Mouse (Mus musculus): Measurements from ENCODE around the gene Map3k12. TPM values are rescaled to one million over a fixed set of nuclear protein-coding genes. Genes with fewer than 3 reads are reported as not detected.

Gene Map3k12
- total RNA-seq (2023) = 5.8 TPM

DNA sequence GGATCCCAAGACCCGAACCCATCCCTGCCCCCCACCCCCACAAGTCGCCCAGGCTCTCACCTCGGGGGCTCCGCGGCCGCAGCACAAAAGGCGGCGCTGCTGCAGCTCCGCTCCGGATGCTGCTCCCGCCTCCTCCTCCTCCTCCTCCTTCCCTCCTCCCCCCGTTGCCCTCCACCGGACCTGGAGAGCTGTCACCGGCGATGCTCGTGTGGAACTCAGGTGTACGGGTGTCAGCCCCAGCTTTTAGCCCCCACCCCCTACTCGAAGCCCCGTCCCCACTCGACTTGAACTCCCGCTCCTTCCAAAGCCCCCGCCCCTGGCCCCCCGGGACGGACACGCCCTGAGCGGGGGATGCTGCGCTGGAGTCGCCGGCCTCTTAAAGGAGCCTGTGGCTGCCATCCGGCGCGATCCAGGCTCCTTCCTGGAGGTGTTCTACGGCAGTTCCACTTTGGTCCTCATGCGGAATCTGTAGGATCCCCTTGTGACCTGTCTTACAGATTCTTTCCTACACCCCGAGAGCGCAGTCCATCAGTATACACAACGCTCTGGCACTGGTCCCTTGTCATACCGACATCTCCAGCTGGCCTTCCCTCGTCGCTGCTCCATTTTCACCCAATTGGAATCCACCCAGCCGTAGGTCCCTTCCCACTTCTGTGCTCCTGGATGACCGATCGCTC is at the start of gene Map3k12:
TSS of gene Map3k12 (minus strand) at position 337 of the 677 bp plus-strand sequence.

DNA sequence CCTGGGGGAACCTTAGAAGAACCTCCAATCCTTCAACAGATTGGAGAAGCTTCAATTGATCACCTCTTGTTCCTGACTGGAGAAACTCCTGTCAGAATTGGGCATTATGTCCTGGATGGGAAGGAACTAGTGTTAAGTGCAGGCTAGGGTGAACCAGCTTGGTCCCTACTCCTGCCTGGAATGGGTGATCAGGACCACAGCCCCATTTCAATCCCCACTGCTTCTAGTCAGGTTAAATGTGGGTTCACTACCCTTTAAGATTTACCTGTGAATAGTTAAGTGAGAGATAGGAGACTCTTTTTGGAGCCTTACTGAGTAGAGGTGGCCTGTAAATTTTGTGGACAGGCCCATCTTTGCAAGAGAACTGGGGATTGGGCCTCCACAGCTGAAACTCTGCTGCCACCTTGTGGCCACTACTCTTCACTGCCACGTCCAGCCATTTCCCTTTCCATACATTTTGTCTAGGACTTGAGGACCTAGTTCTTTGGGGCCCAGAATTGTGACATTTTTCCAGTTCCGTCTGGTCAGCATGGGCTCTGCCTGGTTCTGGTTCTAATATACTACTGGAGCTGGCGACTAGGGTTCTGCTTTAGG is 8.1 kb upstream of the Map3k12 start, which contains the start of gene Npff:
TSS of gene Npff (minus strand) at position 51 of the 594 bp plus-strand sequence.

DNA sequence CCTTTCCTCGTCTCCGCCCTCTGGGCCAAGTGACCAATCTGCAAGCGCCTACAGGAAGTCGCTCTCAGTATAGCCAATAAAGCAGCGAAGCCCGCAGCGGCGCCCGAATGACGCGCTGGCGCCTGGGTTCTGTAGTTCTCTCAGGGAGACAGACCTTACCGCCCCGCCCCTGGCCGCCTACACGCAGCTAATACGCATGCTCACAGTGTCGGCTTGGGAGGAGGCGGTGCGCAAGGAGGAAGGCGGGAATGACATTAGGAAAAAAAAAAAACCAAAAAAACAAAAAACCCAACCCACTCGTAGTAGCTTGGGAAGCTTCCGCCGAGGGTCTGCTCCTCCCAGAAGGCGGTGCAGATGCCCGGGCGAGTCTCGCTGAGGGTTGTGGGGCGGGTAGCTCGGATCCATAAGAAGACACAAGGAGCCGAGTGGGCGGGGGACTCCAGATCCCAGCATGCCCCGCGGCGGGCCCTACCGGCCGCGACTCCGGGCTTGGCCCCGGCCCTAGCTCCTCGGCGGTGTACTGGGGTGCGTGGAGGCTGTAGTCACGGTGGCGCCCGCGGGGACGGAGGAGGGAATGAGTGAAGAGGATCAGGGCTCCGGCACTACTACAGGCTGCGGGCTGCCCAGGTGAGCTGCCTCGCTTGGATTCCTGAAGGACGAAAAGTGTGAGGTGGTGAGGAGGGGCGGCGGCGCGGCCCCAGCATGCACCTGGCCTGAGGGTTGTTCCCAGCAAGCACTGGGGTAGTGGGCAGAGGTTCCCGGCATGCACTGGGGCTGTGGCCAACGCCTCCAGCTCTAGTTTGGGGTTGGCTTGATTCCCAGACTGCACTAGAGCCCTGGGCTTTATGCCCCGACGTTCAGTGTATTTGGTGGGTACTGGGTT is 1.4 kb upstream of the Map3k12 start, which contains the start of gene Tarbp2:
TSS of gene Tarbp2 (plus strand) at position 217 of the 883 bp plus-strand sequence.

DNA sequence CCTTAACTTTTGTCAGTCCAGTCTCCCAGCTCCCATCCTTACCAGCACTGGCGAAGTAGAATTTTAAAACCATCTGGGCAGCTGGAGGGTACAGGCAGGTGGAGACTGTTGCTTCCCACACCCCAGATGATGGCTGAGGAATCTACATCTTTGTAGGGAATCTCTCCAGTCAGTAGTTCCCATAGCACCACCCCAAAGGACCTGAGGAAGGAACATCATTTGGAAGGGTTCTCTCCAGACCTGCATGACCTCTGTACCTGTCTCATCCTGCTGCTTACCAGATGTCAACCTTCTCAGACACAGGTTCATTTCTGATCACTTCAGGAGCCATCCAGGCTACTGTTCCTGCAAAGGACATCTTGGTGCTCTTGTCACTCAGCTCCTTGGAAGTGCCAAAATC is 13.4 kb downstream of the Map3k12 start, which contains the start of gene Gm10337:
TSS of gene Gm10337 (plus strand) at position 276 of the 400 bp plus-strand sequence.

DNA sequence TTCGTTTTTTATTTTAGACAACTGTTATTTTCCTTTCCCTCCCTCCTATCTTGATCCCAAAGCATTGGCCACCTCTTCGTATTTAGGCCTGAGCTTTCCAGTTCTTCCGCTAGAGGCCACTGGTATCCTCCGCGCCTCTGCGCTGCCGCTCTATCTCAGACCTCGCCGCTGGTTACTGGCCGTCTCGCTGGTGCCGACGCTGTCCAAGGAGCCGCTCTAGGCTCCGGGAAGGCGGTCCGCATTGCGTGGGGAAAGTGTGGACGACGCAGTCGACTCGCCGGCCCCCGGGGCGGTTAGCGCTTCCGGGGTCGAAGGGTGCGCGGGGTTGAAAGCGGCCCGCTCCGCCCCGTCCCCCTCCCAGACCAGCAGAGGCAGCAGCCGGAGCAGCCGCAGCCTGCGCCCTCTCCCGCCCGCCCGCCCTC is 46.7 kb downstream of the Map3k12 start, which contains the start of gene Pcbp2:
TSS of gene Pcbp2 (plus strand) at position 357 of the 422 bp plus-strand sequence.

DNA sequence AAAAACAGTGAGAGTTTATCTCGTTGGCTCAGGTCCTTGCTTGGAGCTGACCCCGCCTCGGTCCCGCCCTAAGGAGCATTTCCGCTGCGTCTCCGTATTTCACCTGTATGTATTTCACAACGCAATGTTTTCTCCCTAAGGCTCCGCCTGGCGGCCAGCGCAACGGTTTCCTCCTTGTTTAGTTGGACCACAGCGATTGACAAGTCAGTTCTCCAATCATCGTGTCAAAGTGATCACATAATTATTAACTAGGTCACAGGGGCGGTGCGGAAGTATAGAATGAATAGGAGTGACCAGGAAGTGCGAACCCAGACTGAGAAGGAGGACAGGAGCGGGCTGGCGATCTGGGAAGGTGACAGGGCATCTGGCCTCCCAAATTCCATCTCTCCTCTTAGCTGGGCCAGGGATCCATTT is 58.0 kb downstream of the Map3k12 start, which contains the start of gene Prr13:
TSS of gene Prr13 (plus strand) at position 125 of the 414 bp plus-strand sequence.

Other genes with a start within 250 kb of the Map3k12 start
- not detected for gene Gm9918, start 246.5 kb downstream of the Map3k12 start, total RNA-seq (2023)
- 28.6 TPM for gene Mfsd5, start 237.6 kb downstream of the Map3k12 start, total RNA-seq (2023)
- 0.71 TPM for gene Espl1, start 220.8 kb downstream of the Map3k12 start, total RNA-seq (2023)
- 522 TPM for gene Pfdn5, start 190.9 kb downstream of the Map3k12 start, total RNA-seq (2023)
- gene Myg1, start 185.4 kb downstream of the Map3k12 start, total RNA-seq (2023) = 78.3 TPM
- gene Aaas, start 166.3 kb downstream of the Map3k12 start, total RNA-seq (2023) = 45.9 TPM
- not detected for gene Sp7, start 149.9 kb downstream of the Map3k12 start, total RNA-seq (2023)
- gene Sp1, start 110.9 kb downstream of the Map3k12 start, total RNA-seq (2023) = 133 TPM
- 0.74 TPM for gene Amhr2, start 71.7 kb downstream of the Map3k12 start, total RNA-seq (2023)
- gene Prr13, start 58.0 kb downstream of the Map3k12 start, total RNA-seq (2023) = 45.7 TPM
- gene Pcbp2, start 46.5 kb downstream of the Map3k12 start, total RNA-seq (2023) = 825 TPM
- 25.0 TPM for gene Gm10337, start 13.3 kb downstream of the Map3k12 start, total RNA-seq (2023)
- gene Tarbp2, start 1.1 kb upstream of the Map3k12 start, total RNA-seq (2023) = 58.2 TPM
- gene Npff, start 7.9 kb upstream of the Map3k12 start, total RNA-seq (2023) = 22.5 TPM
- not detected for gene Gm28047, start 108.0 kb upstream of the Map3k12 start, total RNA-seq (2023)
- 119 TPM for gene Atf7, start 108.4 kb upstream of the Map3k12 start, total RNA-seq (2023)
- gene Atp5g2, start 155.3 kb upstream of the Map3k12 start, total RNA-seq (2023) = 3.5 TPM
- gene Calcoco1, start 205.1 kb upstream of the Map3k12 start, total RNA-seq (2023) = 51.2 TPM